In genomic region chr4:150557976-150558375, GRCm38 (mm10) we compare ENCODE assay signal across 8 mouse cellular contexts.
DNase-seq lines count a peak whose midpoint lies in the region; ATAC-seq and TF ChIP-seq lines count a peak whose summit lies in the region.
"Had no signal": no experiment of that assay in that cellular context is flagged by ENCODE, and none has a peak within 500 bp of the region (broad histone marks: within the 10 kb centered on the region; RNA-seq: fewer than 3 reads in every experiment).

No protein-coding gene starts in this region.

- no peaks in the 10 kb centered on the region for H3K27me3 ChIP-seq in liver, postnatal 0 days (ENCODE audit: insufficient read depth, low read length)

- 0 out of 2 replicates have a peak, but pooled peaks have one; percentile 16 for ATAC-seq in common myeloid progenitor, adult 5-6 weeks (replicated peaks; ENCODE audit: low read depth, poor library complexity, severe bottlenecking)
- ATAC-seq in liver, postnatal 0 days = peak; percentile 30; the same call in 1 of the 2 replicates

- DNase-seq in lung, postnatal 25 days (ENCODE audit: low spot score) = peak; percentile 43
- no peak for DNase-seq in lung, postnatal 14 days
- no peak for DNase-seq in liver, postnatal 0 days
- peak; percentile 32 to 37 for DNase-seq in thymus, postnatal 10 days (ENCODE audit: low spot score in 2 of 2)
- no peak for DNase-seq in embryo, embryonic 10.5 days (ENCODE audit: low spot score)
- no peak for DNase-seq in embryo, embryonic 10 days (ENCODE audit: low spot score)
- DNase-seq: embryo, embryonic 11 days had no signal

- TF ChIP-seq EP300 in liver, postnatal 0 days (IDR thresholded peaks at IDR 0.05; ENCODE audit: low read depth) = no peak

- no peak for TF ChIP-seq CTCF in liver, postnatal 0 days (IDR thresholded peaks at IDR 0.05; ENCODE audit: low read depth)

- H3K4me2 ChIP-seq in liver, postnatal 0 days (ENCODE audit: low read depth, low read length) = no peak overlapping the region

- H3K9me3 ChIP-seq in liver, postnatal 0 days (ENCODE audit: low read length) = no peaks in the 10 kb centered on the region

- peak overlapping the region; percentile 51; the same call in 1 of the 2 replicates for H3K27ac ChIP-seq in liver, postnatal 0 days (ENCODE audit: low read depth)

- no peak overlapping the region for H3K4me3 ChIP-seq in liver, postnatal 0 days (ENCODE audit: low read depth, low read length)

- WGBS in liver, postnatal 0 days (ENCODE audit: insufficient replicate concordance) = 8% methylated on average over 1 of the region's 1 CpGs

- H3K4me1 ChIP-seq in liver, postnatal 0 days (ENCODE audit: insufficient read depth) = peaks cover 18% of the 10 kb centered on the region

- H3K9ac ChIP-seq in liver, postnatal 0 days (replicated peaks) = no peak overlapping the region

- H3K36me3 ChIP-seq in liver, postnatal 0 days (replicated peaks; ENCODE audit: insufficient read depth, low read length) = 0 out of 2 replicates have a peak, but pooled peaks cover 2% of the 10 kb centered on the region

Comparison
In these comparisons a context has a peak if more than half of its experiments do, and no peak if none do; other contexts are left out.
1. DNase-seq: peak in lung, postnatal 25 days (single experiment) and thymus, postnatal 10 days (2 of 2); none in lung, postnatal 14 days (single experiment), liver, postnatal 0 days (single experiment), embryo, embryonic 10.5 days (single experiment) and embryo, embryonic 10 days (single experiment).